Mouse (Mus musculus): Measurements from ENCODE around the gene Islr. TPM values are rescaled to one million over a fixed set of nuclear protein-coding genes. Genes with fewer than 3 reads are reported as not detected.

The Islr gene
- total RNA-seq, 2 experiments from 2014 or later: 29.4 to 35.7 TPM

DNA sequence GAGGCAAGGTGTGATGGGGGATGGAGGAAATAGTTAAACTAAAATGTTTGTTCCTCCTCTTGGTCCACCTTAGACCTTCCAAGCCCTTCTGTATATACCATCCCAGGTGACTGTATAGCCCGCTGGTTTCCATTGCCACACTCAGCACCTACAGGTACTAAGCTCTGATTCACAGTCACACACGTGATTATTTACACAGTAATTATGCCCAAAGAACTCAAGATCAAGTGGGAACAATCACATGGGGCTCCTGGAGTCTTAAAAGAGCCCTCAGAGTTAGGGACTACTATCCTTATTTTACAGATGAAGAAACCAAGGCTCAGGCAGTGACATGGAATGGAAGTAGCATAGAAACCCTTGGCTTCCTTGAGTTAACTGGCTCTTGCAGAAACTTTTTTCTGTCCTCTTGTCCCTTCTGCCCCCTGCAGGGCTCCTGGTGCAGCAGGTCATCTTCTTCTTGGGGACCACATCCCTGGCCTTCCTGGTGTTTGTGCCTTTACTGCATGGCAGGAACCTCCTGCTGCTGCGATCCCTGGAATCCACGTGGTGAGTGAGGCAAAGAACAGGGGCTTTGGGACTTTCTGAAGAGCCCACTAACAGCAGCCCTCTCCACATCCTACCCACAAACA, 53.3 kb downstream of the Islr start:
- DNase-seq: no peak

DNA sequence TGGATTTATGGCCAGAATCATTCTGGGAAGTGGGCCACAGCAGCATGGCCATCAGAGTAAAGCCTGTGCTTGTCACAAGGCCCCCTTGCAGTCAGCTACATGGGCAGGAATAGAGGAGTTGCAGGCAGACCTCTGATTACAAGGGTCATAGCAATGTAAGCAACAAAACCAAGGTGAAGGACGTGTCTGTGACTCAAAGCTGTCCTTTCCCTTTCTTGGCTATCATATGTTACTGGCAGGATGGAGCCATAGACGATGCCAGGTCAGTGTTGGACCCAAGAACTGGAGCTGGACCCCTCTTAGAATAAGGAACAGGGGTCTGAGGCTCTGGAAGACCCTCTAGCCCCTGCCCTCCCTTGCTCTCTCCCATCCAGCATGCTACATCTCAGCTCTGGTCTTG, 55.3 kb downstream of the Islr start:
- DNase-seq: no peak

GRCm38 (mm10) chr9:58145417-58145816, 58.7 kb downstream of the Islr start:
- no peak for DNase-seq

DNA sequence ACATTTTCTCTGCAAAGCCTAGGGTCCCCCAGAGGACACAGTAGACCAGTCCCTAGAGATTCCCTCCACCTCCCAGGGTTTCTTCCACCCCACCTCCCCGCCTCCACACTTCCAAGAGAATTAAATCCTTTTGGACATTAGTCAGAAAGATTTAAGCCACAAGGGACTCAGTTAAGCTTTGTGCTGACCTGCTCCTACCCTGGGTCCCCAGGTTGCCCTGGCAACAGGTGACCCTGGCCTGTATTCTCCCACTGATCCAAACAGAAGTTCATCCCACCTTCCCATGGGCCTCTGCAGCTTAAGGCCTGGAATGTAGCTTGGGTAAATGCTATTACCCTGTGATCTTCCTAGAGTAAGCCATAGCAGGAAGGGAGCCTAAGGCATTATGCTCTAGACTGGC, 59.4 kb downstream of the Islr start:
- DNase-seq: no peak

DNA sequence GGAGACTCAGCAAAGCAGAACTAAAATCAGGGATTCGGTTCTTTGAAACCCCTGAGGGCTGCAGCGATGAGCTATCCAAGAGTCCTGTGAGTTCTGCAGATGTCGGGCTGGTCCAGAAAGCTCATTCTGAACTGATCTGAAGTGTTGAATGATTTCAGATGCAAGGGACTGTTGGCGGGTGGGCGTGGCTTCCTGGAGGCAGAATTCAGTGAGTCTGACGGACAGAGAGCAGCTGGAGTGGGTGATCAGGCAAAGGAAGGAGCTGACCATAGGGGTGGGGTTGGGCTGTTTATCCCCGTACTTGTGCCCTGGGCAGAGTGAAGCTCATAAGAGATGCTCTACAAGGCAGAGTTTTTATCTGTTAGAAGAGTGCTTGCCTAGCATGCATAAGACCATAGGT, 60.7 kb downstream of the Islr start:
- DNase-seq: no peak

GRCm38 (mm10) chr9:58139947-58140346, 64.2 kb downstream of the Islr start:
- no peak for DNase-seq

- no peak for DNase-seq
These were observed 68.2 kb downstream of the Islr start for GRCm38 (mm10) chr9:58135921-58136321.

DNA sequence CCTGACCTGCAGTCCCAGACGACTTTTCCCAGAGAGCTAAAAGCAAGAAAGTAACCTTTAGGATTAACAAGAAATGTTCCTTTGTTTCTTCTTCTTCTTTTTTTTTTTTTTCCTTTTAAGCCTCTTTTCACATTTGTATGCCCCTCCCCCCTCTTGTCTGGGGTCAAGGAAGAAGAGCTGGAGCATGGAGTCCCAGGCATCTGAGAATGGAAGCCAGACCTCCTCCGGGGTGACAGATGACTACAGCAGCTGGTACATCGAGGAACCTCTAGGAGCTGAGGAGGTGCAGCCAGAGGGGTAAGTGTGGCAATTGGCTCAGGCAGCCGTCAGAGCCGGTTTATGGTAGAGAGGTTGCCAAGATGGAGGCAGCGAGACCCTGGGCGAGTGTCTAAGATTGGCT, 69.2 kb downstream of the Islr start:
- DNase-seq: no peak

DNA sequence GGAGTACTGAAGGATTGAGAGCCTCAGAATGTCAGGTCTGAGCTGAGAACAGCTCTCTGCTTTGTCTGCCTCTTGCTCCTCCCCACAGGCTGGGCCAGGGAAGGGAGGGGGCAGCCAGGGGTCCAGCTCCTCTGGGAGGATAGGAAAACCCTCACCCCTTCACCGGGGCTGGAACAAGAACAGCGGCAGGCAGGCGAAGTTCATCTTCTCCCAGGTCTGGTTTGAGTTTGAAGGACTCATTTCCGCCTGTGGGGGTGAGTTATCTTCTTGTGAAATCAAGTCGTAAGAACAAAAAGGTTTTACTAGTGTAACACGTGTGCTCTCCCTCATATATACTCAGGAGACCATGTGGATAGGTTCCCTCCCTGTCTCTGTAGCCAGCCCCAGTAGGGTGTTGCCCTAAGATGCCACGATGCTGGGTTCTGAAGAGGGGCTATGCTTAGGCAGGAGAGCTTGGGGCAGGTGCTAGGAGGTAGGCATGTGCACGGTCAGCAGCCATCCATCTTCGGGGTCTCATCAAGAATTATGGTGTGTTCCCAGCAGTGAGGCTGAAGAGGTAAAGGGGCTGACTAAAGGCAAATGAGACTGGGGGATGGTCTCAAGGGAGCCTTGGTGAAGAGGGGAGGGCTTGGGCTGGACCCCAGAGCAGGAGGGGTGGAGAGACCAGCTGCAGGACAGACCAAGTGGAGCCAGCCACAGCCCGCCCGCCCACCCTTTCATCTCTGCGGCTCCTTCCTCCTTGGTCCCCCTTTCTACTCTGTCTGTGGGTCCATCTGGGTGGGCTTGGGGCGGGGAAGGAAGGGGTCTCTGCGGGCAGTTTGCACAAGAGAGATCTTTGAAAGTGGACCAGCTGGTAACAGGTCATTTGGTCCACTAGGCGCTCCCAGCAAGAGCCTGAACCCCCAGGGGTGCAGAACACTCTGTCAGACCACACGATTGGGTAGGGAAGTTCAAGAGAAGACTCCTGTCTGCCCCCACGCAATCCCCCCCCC, 69.9 kb downstream of the Islr start:
- DNase-seq: no peak

GRCm38 (mm10) chr9:58131735-58132134, 72.4 kb downstream of the Islr start:
- DNase-seq: no peak

- no peak for DNase-seq
These were observed 73.2 kb downstream of the Islr start for GRCm38 (mm10) chr9:58130909-58131308.

GRCm38 (mm10) chr9:58129508-58129907, 74.6 kb downstream of the Islr start:
- no peak for DNase-seq

DNA sequence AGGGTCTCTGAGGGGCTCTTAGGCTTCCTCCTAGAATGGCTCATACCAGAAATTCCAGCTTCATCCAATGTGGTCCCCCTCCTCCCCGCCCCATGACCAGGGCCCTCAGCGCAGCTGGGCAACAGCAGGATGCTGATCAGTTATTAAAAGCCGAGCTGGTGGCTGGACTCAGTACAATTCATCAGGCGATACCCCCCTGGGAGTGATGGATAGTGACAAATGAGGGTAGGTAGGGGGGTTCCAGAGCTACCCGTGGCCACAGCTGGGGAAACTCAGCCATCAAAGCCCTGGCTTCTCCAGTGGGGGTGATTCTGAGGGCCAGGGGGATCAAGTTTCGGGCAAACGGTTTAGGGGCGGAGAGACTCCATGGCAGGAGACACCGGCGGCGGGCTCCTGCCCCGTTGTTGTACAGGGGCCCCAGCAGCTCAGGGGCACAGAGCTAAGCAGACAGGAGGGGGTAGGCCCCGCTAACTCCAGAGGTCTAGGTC, 75.1 kb downstream of the Islr start:
- DNase-seq: no peak

GRCm38 (mm10) chr9:58125811-58126210, 78.3 kb downstream of the Islr start:
- no peak for DNase-seq

GRCm38 (mm10) chr9:58125085-58125484, 79.0 kb downstream of the Islr start:
- no peak for DNase-seq

- DNase-seq: no peak
These were observed 85.4 kb downstream of the Islr start, which contains the start of gene Ccdc33 for GRCm38 (mm10) chr9:58118671-58119070. Ccdc33 (minus strand) TSS chr9:58118823.

- no peak for DNase-seq
These were observed 88.0 kb downstream of the Islr start for GRCm38 (mm10) chr9:58116024-58116651.

GRCm38 (mm10) chr9:58115297-58115925, 88.7 kb downstream of the Islr start:
- no peak for DNase-seq

DNA sequence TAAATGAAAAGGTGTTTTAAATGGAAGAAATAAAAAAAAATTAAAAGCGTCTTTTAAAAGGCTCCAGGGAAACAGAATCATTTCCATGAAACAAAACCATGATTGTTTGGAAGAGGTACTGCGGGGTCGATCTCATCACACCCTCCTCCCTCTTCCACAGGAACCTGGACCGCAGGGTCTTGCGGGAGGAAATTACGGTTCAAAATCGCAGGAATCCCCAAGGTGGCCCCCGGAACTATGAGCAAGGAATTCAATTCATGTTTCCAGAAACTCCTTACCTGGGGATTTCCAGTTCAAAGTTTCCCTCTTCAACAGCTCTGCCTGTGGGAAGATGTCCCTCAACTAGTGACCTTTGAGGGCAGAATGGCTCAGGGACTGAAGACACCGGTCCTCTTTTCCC, 90.1 kb downstream of the Islr start:
- DNase-seq: no peak

DNA sequence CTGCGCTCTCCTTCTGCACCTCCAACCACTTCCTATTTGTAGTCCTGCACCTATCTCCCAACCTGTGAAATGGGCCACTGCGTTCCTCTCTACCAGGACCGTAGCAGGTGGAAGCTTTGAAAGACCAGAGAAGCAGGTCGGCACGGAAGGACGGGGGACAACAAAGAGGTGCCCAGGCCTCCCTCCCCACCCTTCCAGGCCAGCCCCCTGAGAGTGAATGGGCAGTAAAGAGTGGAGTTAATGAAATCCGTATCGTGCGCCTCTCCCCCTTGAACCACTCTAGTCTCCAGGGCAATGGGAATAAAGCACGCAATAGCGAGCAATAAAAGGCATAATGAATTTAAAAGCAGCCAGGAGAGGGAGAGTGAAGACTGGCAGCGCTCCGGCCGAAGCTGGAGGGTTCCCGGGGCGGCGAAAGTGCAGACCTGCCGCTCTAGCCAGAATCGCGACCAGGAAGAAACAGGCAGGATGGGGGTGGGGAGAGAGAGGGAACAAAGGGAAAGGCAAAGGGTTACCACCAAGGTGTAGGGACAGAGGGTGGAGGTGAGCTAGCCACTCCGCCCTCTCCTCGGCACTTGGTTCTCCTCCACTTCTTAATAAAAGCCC, 90.7 kb downstream of the Islr start:
- no peak for DNase-seq

DNA sequence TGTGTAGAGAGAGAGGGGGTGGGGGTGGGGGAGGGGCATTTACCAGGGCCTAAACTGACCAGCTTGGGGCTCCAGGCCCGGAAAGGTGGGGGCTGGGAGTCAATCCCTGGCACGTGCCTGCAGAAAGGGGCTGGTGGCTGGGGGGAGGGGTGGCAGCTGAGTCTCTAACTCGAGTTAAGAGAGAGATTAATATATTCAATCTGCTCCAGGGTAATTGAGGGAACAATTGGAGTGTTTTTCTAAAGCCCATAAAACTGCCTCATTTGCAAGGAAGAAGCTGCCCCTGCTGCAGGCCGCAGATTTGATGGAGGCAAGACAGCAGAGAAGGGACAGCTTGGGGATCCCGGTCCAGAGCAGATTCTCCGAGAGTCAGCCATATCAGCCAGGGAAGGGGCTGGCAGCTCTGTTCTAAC, 91.2 kb downstream of the Islr start:
- DNase-seq: no peak

DNA sequence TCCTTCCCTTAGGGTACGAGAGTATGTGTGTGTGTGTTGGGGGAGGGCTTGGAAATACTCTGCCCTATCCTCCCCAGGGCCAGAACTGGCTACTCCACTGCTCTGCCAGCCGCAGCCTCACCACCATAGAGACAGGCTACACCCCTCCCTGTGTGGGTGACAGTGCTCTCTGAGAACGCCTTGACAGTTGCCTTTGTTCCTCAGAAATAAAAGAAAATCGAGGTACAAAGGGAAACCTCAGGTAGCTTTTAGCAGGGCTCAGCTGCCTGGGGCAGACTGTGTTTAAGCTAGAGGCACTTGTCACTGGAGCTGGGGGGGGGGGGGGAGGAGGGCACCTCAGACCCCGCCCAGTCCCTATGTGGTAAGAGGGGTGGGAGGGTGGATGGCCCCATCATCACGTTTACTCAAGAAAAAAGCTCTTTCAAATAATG, 91.8 kb downstream of the Islr start:
- no peak for DNase-seq
